Comparison of ENCODE assay signal across 18 mouse cellular contexts in genomic region chr10:92277981-92278380, GRCm38 (mm10).
"Had no signal": no experiment of that assay in that cellular context is flagged by ENCODE, and none has a peak within 500 bp of the region (broad histone marks: within the 10 kb centered on the region; RNA-seq: fewer than 3 reads in every experiment).

No protein-coding gene starts in this region.

- ATAC-seq: midbrain, embryonic 16.5 days had no signal

- H3K4me2 ChIP-seq: lung, embryonic 14.5 days; midbrain, embryonic 12.5 days; neural tube, embryonic 13.5 days; neural tube, embryonic 15.5 days had no signal

- H3K4me3 ChIP-seq: midbrain, embryonic 12.5 days; myocyte; neural tube, embryonic 13.5 days; neural tube, embryonic 15.5 days had no signal

- H3K4me1 ChIP-seq: midbrain, embryonic 12.5 days; neural tube, embryonic 13.5 days; neural tube, embryonic 15.5 days had no signal

- H3K9ac ChIP-seq: lung, embryonic 14.5 days; midbrain, embryonic 12.5 days; neural tube, embryonic 13.5 days; neural tube, embryonic 15.5 days had no signal

- H3K27ac ChIP-seq: midbrain, embryonic 12.5 days; neural tube, embryonic 13.5 days; neural tube, embryonic 15.5 days had no signal

- H3K36me3 ChIP-seq: midbrain, embryonic 12.5 days; neural tube, embryonic 13.5 days; neural tube, embryonic 15.5 days had no signal

- H3K27me3 ChIP-seq: midbrain, embryonic 12.5 days; neural tube, embryonic 13.5 days; neural tube, embryonic 15.5 days had no signal

- DNase-seq: lung, adult 18-20 months; lung, embryonic 14.5 days; lung, postnatal 10 days; lung, postnatal 4 days; midbrain, embryonic 14.5 days; retina, postnatal 1 day; right cerebral cortex, adult 18-20 months; right cerebral cortex, postnatal 25 days; right cerebral cortex, postnatal 4 days; spleen, adult 18-20 months; thymus, adult 18-20 months; thymus, postnatal 14 days; thymus, postnatal 36 days had no signal

- H3K9me3 ChIP-seq: midbrain, embryonic 12.5 days; neural tube, embryonic 13.5 days; neural tube, embryonic 15.5 days had no signal
